Mouse (Mus musculus) embryonic facial prominence, embryonic 11.5 days (tissue): ENCODE data around the gene Sh3bp2. TPM values are rescaled to one million over a fixed set of nuclear protein-coding genes. Genes with fewer than 3 reads are reported as not detected.
A peak's percentile ranks its signal among the peaks of the same experiment; 100 is the strongest.

ENCODE experiments used
- ATAC-seq: fragments of 200-750 bp; cut with Nextera tagmentation; replicated peaks from 2 replicates; pipeline ENCODE4 v1.8.0; 2017; ENCODE audit warnings: low read depth; ENCODE audit not compliant: insufficient number of reproducible peaks, low FRiP score, low TSS enrichment
- DNase-seq: peaks from one replicate; pipeline ENCODE4 v3.0.0-alpha.2; 2015; ENCODE audit warnings: low spot score
- H3K27ac ChIP-seq: fragments of 300-500 bp; sonication (generic); replicated peaks from 2 replicates; pipeline ENCODE4 v1.5.1; 2014; ENCODE audit warnings: mild to moderate bottlenecking, low read depth, low read length, control low read depth
- H3K27me3 ChIP-seq: fragments of 300-500 bp; sonication (generic); 2 replicates; pipeline ENCODE4 v1.6.1; 2014; ENCODE audit warnings: mild to moderate bottlenecking, low read length, moderate library complexity, mixed read lengths; ENCODE audit not compliant: control insufficient read depth, insufficient read depth
- H3K36me3 ChIP-seq: fragments of 300-500 bp; sonication (generic); replicated peaks from 2 replicates; pipeline ENCODE4 v1.6.1; 2014; ENCODE audit warnings: low read depth, mild to moderate bottlenecking, low read length, moderate library complexity, mixed read lengths; ENCODE audit not compliant: control insufficient read depth, insufficient read depth
- H3K4me1 ChIP-seq: fragments of 300-500 bp; sonication (generic); 2 replicates; pipeline ENCODE4 v1.6.1; 2014; ENCODE audit warnings: low read length, mixed read lengths; ENCODE audit not compliant: control insufficient read depth, insufficient read depth
- H3K4me2 ChIP-seq: fragments of 300-500 bp; sonication (generic); 2 replicates; pipeline ENCODE4 v1.6.1; 2014; ENCODE audit warnings: low read depth, mild to moderate bottlenecking, control low read depth, low read length, moderate library complexity
- H3K4me3 ChIP-seq: fragments of 300-500 bp; sonication (generic); 2 replicates; pipeline ENCODE4 v1.5.1; 2014; ENCODE audit warnings: low read depth, low read length, control low read depth
- H3K9ac ChIP-seq: fragments of 300-500 bp; sonication (generic); replicated peaks from 2 replicates; pipeline ENCODE4 v1.6.1; 2014; ENCODE audit warnings: mild to moderate bottlenecking, control low read depth, low read length
- H3K9me3 ChIP-seq: fragments of 300-500 bp; sonication (generic); replicated peaks from 2 replicates; pipeline ENCODE4 v1.6.1; 2016; ENCODE audit warnings: mild to moderate bottlenecking, low read length, inconsistent platforms, mixed read lengths; ENCODE audit not compliant: control insufficient read depth
- WGBS: fragments of 180-500 bp; shearing (Covaris S2); extraction: QIAGEN DNeasy Blood & Tissue Kit; methylation state at CpG from one replicate; pipeline ENCODE4 v1.1.7; 2014; 5-methylcytosine and 5-hydroxymethylcytosine counted together
- polyA plus RNA-seq: library from polyadenylated mRNA; unstranded; fragments of >200 nt; fragmentation: Nextera tagmentation; extraction: Ambion mirVana; gene quantifications from 2 replicates; pipeline ENCODE4 v1.2.1, GENCODE M21; 2014

Sh3bp2 gene
- polyA plus RNA-seq, 1 experiment from 2014 or later: 7.4 TPM

DNA sequence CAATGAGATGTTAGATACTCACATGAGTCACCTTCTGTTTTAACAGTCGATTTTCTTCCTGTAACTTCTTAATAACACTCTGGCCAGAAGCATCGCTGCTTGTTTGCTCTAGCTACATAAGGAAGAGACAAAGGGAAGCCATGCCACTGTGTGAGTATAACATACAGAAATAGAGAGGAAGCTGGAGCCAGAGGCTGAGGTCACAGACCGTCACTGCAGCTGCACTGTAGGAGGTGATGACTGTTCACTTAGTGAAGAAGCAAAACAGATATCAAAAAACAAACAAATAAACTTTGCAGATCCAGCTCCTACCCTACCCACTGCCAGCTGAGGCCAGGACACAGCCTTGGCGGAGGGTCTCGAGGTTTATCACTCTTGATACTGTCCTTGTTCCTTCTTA lies 24.8 kb upstream of the Sh3bp2 start:
- Histone ChIP-seq H3K4me3 (no peak overlapping the region), H3K36me3 (no peaks in the 10 kb centered on the region), H3K27ac (no peak overlapping the region), H3K9ac (no peak overlapping the region), H3K4me2 (no peak overlapping the region), H3K27me3 (no peaks in the 10 kb centered on the region), H3K4me1 (no peaks in the 10 kb centered on the region), H3K9me3 (no peaks in the 10 kb centered on the region)
- no peak for DNase-seq
- ATAC-seq: no peak
- 80% methylated on average over 5 of the region's 5 CpGs for WGBS

DNA sequence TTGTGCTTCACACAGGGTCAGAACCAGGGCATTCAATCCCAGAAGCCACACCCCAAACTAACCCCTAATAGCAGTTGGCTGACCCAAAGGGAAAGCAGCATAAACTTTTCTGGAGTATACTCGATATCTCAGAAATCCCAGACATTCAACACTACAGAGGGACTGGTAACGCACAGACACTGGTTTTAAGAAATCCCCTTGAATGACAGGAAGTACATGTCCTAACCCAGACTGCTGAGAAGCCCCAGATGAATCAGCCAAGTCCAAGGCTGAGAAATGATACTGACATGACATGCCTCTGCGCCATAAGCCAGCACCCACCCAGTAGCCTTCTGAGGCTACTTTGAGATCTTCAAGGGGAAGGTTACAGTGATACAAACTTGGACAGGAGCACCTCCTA lies 24.1 kb upstream of the Sh3bp2 start:
- H3K27ac ChIP-seq: no peak overlapping the region
- no peak overlapping the region for H3K4me2 ChIP-seq
- no peaks in the 10 kb centered on the region for H3K27me3 ChIP-seq
- DNase-seq (no peak), ATAC-seq (no peak)
- no peaks in the 10 kb centered on the region for H3K9me3 ChIP-seq
- H3K9ac ChIP-seq: no peak overlapping the region
- H3K4me1 ChIP-seq: no peaks in the 10 kb centered on the region
- 88% methylated on average over 3 of the region's 3 CpGs for WGBS
- no peaks in the 10 kb centered on the region for H3K36me3 ChIP-seq
- no peak overlapping the region for H3K4me3 ChIP-seq

DNA sequence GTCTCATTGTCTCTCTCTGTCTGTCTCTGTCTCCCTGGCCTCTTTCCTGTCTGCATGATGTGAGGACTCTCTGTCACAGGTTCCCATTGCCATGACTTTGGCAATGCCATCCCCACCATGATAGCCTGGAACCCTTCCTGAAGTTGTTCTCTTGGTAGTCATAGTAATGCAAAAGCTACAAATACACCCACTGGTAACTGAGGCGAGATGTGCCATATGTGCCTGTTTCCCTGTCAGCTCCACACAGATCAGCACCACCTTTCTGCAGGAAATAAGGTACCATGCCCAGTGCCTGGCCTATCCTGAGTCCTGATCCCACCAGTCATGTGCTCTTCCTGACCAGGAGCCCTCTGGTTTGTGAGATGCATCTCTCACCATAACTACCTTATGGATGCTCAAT lies 23.2 kb upstream of the Sh3bp2 start:
- H3K9ac ChIP-seq: no peak overlapping the region
- H3K4me1 ChIP-seq: no peaks in the 10 kb centered on the region
- no peak for DNase-seq
- no peaks in the 10 kb centered on the region for H3K27me3 ChIP-seq
- H3K36me3 ChIP-seq: no peaks in the 10 kb centered on the region
- no peaks in the 10 kb centered on the region for H3K9me3 ChIP-seq
- WGBS: 89% methylated on average over 1 of the region's 1 CpGs
- H3K4me2 ChIP-seq: no peak overlapping the region
- H3K4me3 ChIP-seq: no peak overlapping the region
- ATAC-seq: no peak
- H3K27ac ChIP-seq: no peak overlapping the region

DNA sequence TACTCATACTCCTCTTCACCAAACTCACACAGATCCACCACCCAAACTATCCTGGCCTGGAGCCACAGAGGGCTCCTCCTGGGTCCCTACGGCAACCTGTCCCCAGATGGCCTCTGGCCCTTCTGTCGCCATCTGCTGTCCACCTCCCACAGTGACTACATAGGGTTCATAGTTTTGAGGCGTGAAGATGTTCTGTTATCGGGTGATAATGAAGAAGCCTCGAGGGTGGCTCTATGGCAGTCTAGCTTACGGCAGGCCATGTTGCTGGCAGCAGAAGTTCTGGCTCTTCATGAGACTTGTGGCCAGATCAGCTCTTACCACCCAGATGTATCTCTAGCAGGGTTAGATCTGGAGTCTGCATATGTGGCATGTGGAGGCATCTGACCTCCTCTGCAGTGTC lies 22.8 kb upstream of the Sh3bp2 start:
- Histone ChIP-seq H3K27me3 (no peaks in the 10 kb centered on the region), H3K27ac (no peak overlapping the region), H3K4me2 (no peak overlapping the region), H3K4me1 (no peaks in the 10 kb centered on the region), H3K9ac (no peak overlapping the region), H3K36me3 (no peaks in the 10 kb centered on the region), H3K9me3 (no peaks in the 10 kb centered on the region), H3K4me3 (no peak overlapping the region)
- 83% methylated on average over 6 of the region's 6 CpGs for WGBS
- DNase-seq: no peak
- no peak for ATAC-seq

DNA sequence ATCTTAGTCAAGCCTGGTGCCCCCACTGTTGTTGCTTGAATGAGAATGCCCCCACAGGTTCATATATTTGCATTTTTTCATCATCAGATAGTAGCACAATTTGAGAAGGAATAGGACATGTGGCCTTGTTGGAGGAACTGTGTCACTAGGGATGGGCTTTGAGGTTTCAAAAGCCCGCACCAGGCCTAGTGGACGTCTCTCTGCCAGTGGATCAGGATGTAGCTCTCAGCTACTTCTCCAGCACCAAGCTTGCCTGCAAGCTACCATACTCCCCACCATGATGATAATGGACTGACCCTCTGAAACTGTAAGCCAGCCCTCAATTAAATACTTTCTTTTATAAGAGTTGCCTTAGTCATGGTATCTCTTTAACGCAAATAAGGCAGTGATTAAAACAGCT lies 13.2 kb upstream of the Sh3bp2 start:
- no peak for ATAC-seq

GRCm38 (mm10) chr5:34513466-34514217 lies 12.0 kb upstream of the Sh3bp2 start, which contains the start of gene Tnip2:
Gene Tnip2, minus strand, starts transcription at chr5:34513991.
- no peaks in the 10 kb centered on the region for H3K4me1 ChIP-seq
- DNase-seq (peak; percentile 94), ATAC-seq (peak; percentile 91)
- H3K27ac ChIP-seq: no peak within 1 kb of the TSS
- H3K4me2 ChIP-seq: peak within 1 kb of the TSS; percentile 98
- H3K9ac ChIP-seq: peak within 1 kb of the TSS; percentile 66
- under 1% methylated on average over 63 of the region's 64 CpGs for WGBS
- no peaks in the 10 kb centered on the region for H3K9me3 ChIP-seq
- peak within 1 kb of the TSS; percentile 68 for H3K4me3 ChIP-seq
- no peaks in the 10 kb centered on the region for H3K36me3 ChIP-seq
- peaks cover 3% of the 10 kb centered on the region; the same call in 1 of the 2 replicates for H3K27me3 ChIP-seq

More for the DNA sequence above, 13.2 kb upstream of the Sh3bp2 start:
- 90% methylated on average over 3 of the region's 3 CpGs for WGBS
- DNase-seq: no peak
- Histone ChIP-seq H3K27me3 (peaks cover 3% of the 10 kb centered on the region; the same call in 1 of the 2 replicates), H3K4me1 (no peaks in the 10 kb centered on the region), H3K4me2 (no peak overlapping the region), H3K9me3 (no peaks in the 10 kb centered on the region), H3K9ac (no peak overlapping the region), H3K36me3 (no peaks in the 10 kb centered on the region), H3K4me3 (no peak overlapping the region), H3K27ac (no peak overlapping the region)

GRCm38 (mm10) chr5:34514218-34514566 lies 11.4 kb upstream of the Sh3bp2 start:
- Histone ChIP-seq H3K4me1 (no peaks in the 10 kb centered on the region), H3K4me3 (peak overlapping the region; percentile 68; the same call in 1 of the 2 replicates), H3K36me3 (no peaks in the 10 kb centered on the region), H3K4me2 (peak overlapping the region; percentile 98), H3K27ac (no peak overlapping the region), H3K27me3 (peaks cover 3% of the 10 kb centered on the region; the same call in 1 of the 2 replicates), H3K9ac (no peak overlapping the region), H3K9me3 (no peaks in the 10 kb centered on the region)
- ATAC-seq: peak; percentile 40; the same call in 1 of the 2 replicates
- no peak for DNase-seq
- 28% methylated on average over 7 of the region's 7 CpGs for WGBS

- Histone ChIP-seq H3K4me2 (no peak overlapping the region), H3K27me3 (peaks cover 3% of the 10 kb centered on the region; the same call in 1 of the 2 replicates), H3K27ac (no peak overlapping the region), H3K36me3 (no peaks in the 10 kb centered on the region), H3K9me3 (no peaks in the 10 kb centered on the region), H3K4me3 (no peak overlapping the region), H3K9ac (no peak overlapping the region), H3K4me1 (no peaks in the 10 kb centered on the region)
- DNase-seq (no peak), ATAC-seq (no peak)
Observed at GRCm38 (mm10) chr5:34515096-34515495, 10.5 kb upstream of the Sh3bp2 start.
